Mouse (Mus musculus) bone marrow, adult 2 months (tissue): Measurements from ENCODE around the gene Gm17349.

Experiments used
- CTCF ChIP-seq: fragments of 200-500 bp; IDR thresholded peaks from 2 replicates; pipeline ENCODE4 v1.5.1; 2011; ENCODE audit warnings: low read length, control low read depth; ENCODE audit not compliant: control insufficient read depth, insufficient read depth
- POLR2A ChIP-seq: fragments of 200-500 bp; IDR thresholded peaks from 2 replicates; pipeline ENCODE4 v1.6.1; 2011; ENCODE audit warnings: low read depth, mild to moderate bottlenecking, control low read depth, low read length, borderline replicate concordance; ENCODE audit not compliant: control insufficient read depth

DNA sequence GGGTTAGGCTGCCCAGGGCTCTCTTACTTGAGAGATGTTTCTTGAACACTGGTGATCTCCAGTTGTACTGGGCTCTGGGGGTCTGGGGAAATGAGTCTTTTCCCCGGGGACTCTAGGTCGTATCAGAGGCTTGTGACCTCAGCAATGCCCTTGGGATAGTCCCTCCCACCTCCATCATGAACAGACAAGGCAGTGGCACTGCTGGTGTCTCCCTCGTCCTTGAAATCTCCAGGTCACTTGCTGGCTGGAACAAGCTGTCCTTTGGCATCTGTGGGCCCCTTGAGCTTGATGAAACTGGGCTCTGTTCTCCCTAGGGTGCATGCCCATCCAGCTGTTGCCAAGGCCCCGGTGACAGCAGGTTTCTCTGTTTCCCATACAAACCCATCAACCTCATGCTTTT lies 8.9 kb upstream of the Gm17349 start:
- TF ChIP-seq CTCF = no peak
- no peak for TF ChIP-seq POLR2A
